Mouse (Mus musculus): ENCODE measurements around the gene Tchp. TPM values are rescaled to one million over a fixed set of nuclear protein-coding genes. Genes with fewer than 3 reads are reported as not detected.

The Tchp gene
- polyA plus RNA-seq, 1 experiment from 2014 or later, result 9.6 TPM

DNA sequence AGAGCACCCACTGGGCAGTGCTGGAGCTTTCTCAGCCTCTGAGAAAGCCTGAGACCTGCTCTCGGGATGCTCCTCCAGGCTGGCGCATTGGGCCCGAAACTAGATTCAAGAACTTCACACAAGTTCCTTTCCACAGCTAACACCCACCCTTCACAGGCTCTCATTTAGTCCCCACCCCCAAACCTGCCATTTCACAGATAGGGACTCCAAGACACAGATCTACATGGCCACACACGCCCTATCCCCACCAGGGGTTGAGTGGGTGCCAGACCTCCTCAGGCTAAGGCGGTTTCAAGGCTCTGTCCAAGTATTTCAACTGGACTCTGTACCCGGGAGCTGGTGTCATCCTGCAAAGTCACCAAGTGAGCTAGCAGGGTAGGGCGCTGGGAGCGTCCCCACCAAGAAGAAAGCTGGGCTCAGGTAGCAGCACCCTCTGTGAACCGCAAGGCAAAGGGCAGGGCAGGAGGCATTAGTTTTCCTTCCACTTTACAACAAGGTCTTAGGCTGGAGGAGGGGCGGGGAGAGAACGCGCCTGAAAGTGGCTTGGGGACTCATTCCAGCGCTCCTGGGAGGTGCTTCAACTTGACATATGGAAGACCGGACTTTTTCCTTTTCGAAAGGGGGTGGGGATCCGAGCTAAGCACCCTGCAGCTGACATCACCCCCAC lies 17.7 kb upstream of the Tchp start:
- Histone ChIP-seq H3K4me2 (ENCODE audit: low read depth, low read length) (peak overlapping the region; percentile 97), H3K4me1 (ENCODE audit: control insufficient read depth, insufficient read depth, low read length) (peaks cover 12% of the 10 kb centered on the region), H3K27ac (ENCODE audit: low read length) (no peak overlapping the region), H3K4me3 (ENCODE audit: low read length) (peak overlapping the region; percentile 84), H3K9ac (ENCODE audit: low read length) (peak overlapping the region; percentile 88), H3K27me3 (ENCODE audit: control insufficient read depth, insufficient read depth, low read length) (no peaks in the 10 kb centered on the region; the same call in 1 of the 2 replicates), H3K9me3 (replicated peaks; ENCODE audit: control insufficient read depth, low read length) (no peaks in the 10 kb centered on the region), H3K36me3 (ENCODE audit: control insufficient read depth, insufficient read depth) (no peaks in the 10 kb centered on the region)
- ATAC-seq (replicated peaks; ENCODE audit: extremely low read depth, insufficient read depth, low FRiP score), result no peak
- WGBS, result 19% methylated on average over 16 of the region's 16 CpGs

DNA sequence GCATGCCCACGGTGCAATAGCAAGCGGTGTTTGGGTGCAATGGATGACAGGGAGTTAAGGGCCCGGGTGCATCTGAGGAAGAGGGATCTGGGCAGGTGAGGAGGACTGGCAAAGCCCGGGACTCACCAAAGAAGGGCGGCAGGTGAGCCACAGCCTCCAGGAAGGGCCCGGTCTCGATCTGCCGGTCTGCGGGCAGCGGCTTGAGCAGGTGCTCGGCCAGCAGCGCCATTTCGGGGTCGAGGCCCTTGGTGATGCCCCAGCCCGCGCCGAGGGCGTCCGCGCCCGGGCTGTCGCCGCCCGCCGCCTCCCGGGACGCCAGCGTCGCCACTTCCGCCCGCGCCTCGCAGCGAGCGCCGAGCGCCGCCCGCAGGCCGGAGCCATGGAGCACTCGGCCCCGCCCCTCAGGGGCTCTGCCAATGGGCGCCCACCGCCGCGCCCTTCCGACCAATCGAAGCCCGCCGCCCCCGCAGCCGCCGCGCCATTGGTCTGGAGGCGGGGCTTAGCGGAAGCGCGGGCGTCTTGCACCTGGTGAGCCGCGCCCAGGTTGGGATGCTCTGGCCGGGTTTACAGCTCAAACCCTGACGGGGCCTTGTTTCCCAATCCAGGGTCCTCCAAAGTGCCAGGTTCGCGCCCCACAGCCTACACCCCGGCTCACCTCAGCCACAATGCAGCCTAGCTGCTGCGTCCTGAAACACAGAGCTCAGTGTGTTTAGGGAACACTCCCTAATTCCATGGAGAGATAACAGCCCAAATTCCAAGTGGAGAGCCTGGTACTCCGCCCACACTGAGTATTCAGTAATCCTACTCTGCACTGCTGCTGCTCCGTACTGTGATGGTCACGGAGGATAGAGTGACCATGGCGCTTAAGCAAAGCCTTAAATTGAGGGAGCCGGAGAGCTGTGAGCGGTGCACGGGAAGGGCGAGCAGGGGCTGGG lies 16.7 kb upstream of the Tchp start, which contains the start of gene Gltp:
Gene Gltp (minus strand): TSS at position 352 of the 935 bp plus-strand sequence.
- Histone ChIP-seq H3K4me2 (ENCODE audit: low read depth, low read length) (peak within 1 kb of the TSS; percentile 97), H3K9ac (ENCODE audit: low read length) (peak within 1 kb of the TSS; percentile 88), H3K9me3 (replicated peaks; ENCODE audit: control insufficient read depth, low read length) (no peaks in the 10 kb centered on the region), H3K27me3 (ENCODE audit: control insufficient read depth, insufficient read depth, low read length) (no peaks in the 10 kb centered on the region; the same call in 1 of the 2 replicates), H3K27ac (ENCODE audit: low read length) (peak within 1 kb of the TSS; percentile 52; the same call in 1 of the 2 replicates), H3K4me1 (ENCODE audit: control insufficient read depth, insufficient read depth, low read length) (peaks cover 12% of the 10 kb centered on the region), H3K4me3 (ENCODE audit: low read length) (peak within 1 kb of the TSS; percentile 84), H3K36me3 (ENCODE audit: control insufficient read depth, insufficient read depth) (no peaks in the 10 kb centered on the region)
- WGBS, result 4% methylated on average over 75 of the region's 75 CpGs
- peak; percentile 98 for ATAC-seq (replicated peaks; ENCODE audit: extremely low read depth, insufficient read depth, low FRiP score)

DNA sequence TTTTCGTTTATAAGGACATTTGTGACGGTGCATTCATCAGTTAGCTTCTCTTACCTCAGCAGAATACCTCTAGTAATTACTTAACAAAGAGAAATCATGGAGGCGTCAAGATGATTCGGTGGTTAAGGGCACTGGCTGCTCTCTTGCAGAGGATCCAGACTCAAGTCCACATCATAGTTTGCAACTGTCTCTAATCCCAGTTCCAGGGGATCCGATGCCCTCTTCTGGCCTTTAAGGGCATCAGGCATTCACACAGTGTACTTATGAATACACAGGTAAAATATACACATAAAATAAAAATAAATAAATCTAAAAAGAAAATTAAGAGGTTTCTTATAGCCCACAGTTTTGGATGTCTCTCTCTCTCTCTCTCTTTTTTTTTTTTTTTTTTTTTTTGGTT lies 11.8 kb upstream of the Tchp start:
- Histone ChIP-seq H3K36me3 (ENCODE audit: control insufficient read depth, insufficient read depth) (no peaks in the 10 kb centered on the region), H3K4me1 (ENCODE audit: control insufficient read depth, insufficient read depth, low read length) (peaks cover 4% of the 10 kb centered on the region), H3K4me3 (ENCODE audit: low read length) (no peak overlapping the region), H3K9me3 (replicated peaks; ENCODE audit: control insufficient read depth, low read length) (0 out of 2 replicates have a peak, but pooled peaks cover 2% of the 10 kb centered on the region), H3K27me3 (ENCODE audit: control insufficient read depth, insufficient read depth, low read length) (peaks cover 2% of the 10 kb centered on the region; the same call in 1 of the 2 replicates), H3K4me2 (ENCODE audit: low read depth, low read length) (no peak overlapping the region), H3K9ac (ENCODE audit: low read length) (no peak overlapping the region), H3K27ac (ENCODE audit: low read length) (no peak overlapping the region)
- ATAC-seq (replicated peaks; ENCODE audit: extremely low read depth, insufficient read depth, low FRiP score), result no peak
- WGBS, result 63% methylated on average over 5 of the region's 5 CpGs

DNA sequence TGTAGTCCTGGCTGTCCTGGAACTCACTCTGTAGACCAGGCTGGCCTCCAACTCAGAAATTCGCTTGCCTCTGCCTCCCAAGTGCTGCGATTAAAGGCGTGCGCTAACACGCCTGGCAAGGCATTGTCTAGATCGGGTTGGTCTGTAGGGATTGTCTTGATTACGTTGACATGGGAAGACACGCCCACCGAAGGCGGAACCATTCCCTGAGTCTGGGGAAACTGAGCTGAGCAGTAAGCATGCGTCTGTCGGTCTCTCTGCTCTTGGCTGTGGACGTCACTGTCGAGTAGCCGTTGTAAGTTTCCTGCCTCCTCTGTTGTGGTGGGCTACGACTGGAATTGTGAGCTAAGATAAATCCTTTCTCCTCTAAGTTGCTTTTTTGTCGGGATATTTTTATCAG lies 10.6 kb upstream of the Tchp start:
- H3K9me3 ChIP-seq (replicated peaks; ENCODE audit: control insufficient read depth, low read length), result 0 out of 2 replicates have a peak, but pooled peaks cover 2% of the 10 kb centered on the region
- peaks cover 2% of the 10 kb centered on the region; the same call in 1 of the 2 replicates for H3K27me3 ChIP-seq (ENCODE audit: control insufficient read depth, insufficient read depth, low read length)
- no peak for ATAC-seq (replicated peaks; ENCODE audit: extremely low read depth, insufficient read depth, low FRiP score)
- H3K4me1 ChIP-seq (ENCODE audit: control insufficient read depth, insufficient read depth, low read length), result no peaks in the 10 kb centered on the region
- 76% methylated on average over 17 of the region's 17 CpGs for WGBS
- H3K4me3 ChIP-seq (ENCODE audit: low read length), result no peak overlapping the region
- H3K9ac ChIP-seq (ENCODE audit: low read length), result no peak overlapping the region
- H3K4me2 ChIP-seq (ENCODE audit: low read depth, low read length), result no peak overlapping the region
- H3K27ac ChIP-seq (ENCODE audit: low read length), result no peak overlapping the region
- H3K36me3 ChIP-seq (ENCODE audit: control insufficient read depth, insufficient read depth), result no peaks in the 10 kb centered on the region

DNA sequence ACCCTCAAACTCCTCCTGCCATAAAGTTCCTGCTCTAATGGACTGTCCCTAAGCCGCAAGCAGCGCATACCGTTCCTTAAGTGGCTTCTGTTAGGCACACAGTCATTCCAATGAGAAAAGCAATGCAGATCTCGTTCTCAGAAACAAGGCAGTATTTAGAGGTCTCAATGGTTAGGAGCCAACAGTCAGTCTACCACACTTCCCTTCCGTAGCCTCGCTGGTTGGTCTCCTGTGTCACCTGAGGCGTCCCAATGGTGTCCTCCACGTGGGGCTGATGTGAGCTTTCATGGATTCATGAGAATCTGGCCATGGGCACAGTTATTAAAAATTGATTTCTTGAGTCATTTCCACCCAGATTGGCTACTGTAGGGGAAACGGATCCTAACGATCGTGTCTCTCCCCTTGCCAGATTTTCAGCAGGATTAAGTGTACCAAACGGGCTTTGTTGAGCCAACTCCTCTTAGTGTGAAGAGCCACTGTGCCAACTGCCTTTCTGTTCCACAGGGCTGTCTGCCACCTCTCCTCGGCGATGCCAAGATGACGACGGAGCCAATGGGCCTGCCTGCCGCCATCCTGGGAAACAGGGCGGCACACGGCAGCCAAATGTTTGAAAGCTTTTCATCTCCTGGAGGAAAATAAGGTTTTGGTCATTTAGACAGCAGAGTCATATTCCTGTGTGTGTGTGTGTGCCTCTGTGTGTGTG lies 9.4 kb upstream of the Tchp start:
- WGBS, result 84% methylated on average over 19 of the region's 19 CpGs
- H3K4me1 ChIP-seq (ENCODE audit: control insufficient read depth, insufficient read depth, low read length), result no peaks in the 10 kb centered on the region

DNA sequence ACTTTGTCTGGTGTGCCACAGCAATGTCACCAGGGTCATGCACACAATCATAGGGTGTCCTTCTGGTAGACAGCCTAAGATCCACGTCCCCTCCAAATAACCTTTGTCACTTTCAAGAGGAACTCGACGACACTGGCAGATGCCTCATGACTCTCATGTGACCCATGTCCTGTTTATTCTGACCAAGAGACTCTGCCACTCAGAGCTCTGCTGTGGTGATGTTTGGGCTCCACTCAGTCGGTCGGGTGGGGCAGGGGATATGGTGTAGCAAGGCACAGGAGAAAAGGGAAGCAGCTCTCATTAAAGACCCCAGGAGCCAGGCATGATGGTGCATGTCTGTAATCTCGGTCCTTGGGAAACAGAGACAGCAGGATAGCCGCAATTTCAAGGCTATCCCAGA lies 8.5 kb upstream of the Tchp start:
- no peak for ATAC-seq (replicated peaks; ENCODE audit: extremely low read depth, insufficient read depth, low FRiP score)
- 36% methylated on average over 7 of the region's 7 CpGs for WGBS
- no peak overlapping the region for H3K9ac ChIP-seq (ENCODE audit: low read length)

More for the DNA sequence above, 9.4 kb upstream of the Tchp start:
- H3K4me2 ChIP-seq (ENCODE audit: low read depth, low read length), result no peak overlapping the region
- no peak overlapping the region for H3K4me3 ChIP-seq (ENCODE audit: low read length)
- H3K27me3 ChIP-seq (ENCODE audit: control insufficient read depth, insufficient read depth, low read length), result peaks cover 2% of the 10 kb centered on the region; the same call in 1 of the 2 replicates
- H3K9me3 ChIP-seq (replicated peaks; ENCODE audit: control insufficient read depth, low read length), result 0 out of 2 replicates have a peak, but pooled peaks cover 2% of the 10 kb centered on the region
- H3K9ac ChIP-seq (ENCODE audit: low read length), result no peak overlapping the region
- no peak for ATAC-seq (replicated peaks; ENCODE audit: extremely low read depth, insufficient read depth, low FRiP score)
- H3K27ac ChIP-seq (ENCODE audit: low read length), result no peak overlapping the region
- H3K36me3 ChIP-seq (ENCODE audit: control insufficient read depth, insufficient read depth), result no peaks in the 10 kb centered on the region

DNA sequence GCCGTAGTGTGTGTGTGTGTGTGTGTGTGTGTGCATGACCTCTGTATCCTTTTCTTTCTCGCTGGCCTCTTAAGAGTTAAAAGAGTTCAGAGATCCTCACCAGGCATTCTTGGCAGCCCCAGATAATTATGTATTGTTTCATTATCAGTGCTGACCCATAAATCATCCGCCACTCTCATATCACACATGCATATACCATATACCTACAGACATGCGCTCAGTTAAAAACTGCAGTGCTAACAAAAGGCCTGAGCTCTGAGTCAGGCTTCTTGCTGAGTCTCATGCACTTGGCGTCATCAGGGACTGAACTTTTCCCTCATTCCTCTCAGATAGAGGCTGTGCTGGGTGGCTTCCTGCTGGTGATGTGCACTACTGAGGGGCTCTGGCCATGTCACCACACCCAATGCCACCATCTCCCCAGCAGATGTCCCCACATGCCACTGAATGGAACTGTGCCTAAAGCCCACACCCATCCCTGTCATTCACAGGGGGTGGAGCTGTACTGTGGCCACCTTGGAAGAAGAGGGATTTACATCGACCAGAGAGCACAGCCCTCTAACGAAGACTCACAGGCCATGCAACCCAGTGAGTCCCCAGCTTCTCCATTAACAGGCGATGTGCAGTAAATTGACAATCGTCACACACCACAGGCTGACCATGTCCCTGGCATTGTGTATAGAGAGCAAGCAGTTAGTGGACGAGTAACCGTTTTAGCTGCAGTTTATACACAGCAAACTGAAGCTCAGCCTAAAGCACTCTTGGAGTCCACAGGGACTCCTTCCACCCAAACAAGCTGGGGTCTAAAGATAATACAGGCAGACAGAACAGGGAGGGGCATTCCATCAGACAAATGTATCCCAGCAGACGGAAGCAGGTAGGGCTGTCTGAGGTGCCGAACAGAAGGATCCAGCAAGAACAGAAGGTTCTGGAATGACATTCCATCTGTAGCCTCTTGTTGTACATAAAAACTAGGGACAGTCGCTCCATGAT lies 4.9 kb upstream of the Tchp start:
- H3K36me3 ChIP-seq (ENCODE audit: control insufficient read depth, insufficient read depth), result no peaks in the 10 kb centered on the region
- no peak overlapping the region for H3K9ac ChIP-seq (ENCODE audit: low read length)
- no peak overlapping the region for H3K27ac ChIP-seq (ENCODE audit: low read length)
- WGBS, result 54% methylated on average over 14 of the region's 14 CpGs
- H3K9me3 ChIP-seq (replicated peaks; ENCODE audit: control insufficient read depth, low read length), result no peaks in the 10 kb centered on the region
- no peak overlapping the region for H3K4me3 ChIP-seq (ENCODE audit: low read length)
- 0 out of 2 replicates have a peak, but pooled peaks cover 2% of the 10 kb centered on the region for H3K4me1 ChIP-seq (ENCODE audit: control insufficient read depth, insufficient read depth, low read length)
- H3K27me3 ChIP-seq (ENCODE audit: control insufficient read depth, insufficient read depth, low read length), result 0 out of 2 replicates have a peak, but pooled peaks cover 2% of the 10 kb centered on the region
- H3K4me2 ChIP-seq (ENCODE audit: low read depth, low read length), result no peak overlapping the region
- no peak; the same call in 1 of the 2 replicates for ATAC-seq (replicated peaks; ENCODE audit: extremely low read depth, insufficient read depth, low FRiP score)

More for the DNA sequence above, 8.5 kb upstream of the Tchp start:
- Histone ChIP-seq H3K4me1 (ENCODE audit: control insufficient read depth, insufficient read depth, low read length) (no peaks in the 10 kb centered on the region), H3K36me3 (ENCODE audit: control insufficient read depth, insufficient read depth) (no peaks in the 10 kb centered on the region), H3K27me3 (ENCODE audit: control insufficient read depth, insufficient read depth, low read length) (peaks cover 2% of the 10 kb centered on the region; the same call in 1 of the 2 replicates), H3K4me3 (ENCODE audit: low read length) (no peak overlapping the region), H3K4me2 (ENCODE audit: low read depth, low read length) (no peak overlapping the region), H3K9me3 (replicated peaks; ENCODE audit: control insufficient read depth, low read length) (0 out of 2 replicates have a peak, but pooled peaks cover 2% of the 10 kb centered on the region), H3K27ac (ENCODE audit: low read length) (no peak overlapping the region)

DNA sequence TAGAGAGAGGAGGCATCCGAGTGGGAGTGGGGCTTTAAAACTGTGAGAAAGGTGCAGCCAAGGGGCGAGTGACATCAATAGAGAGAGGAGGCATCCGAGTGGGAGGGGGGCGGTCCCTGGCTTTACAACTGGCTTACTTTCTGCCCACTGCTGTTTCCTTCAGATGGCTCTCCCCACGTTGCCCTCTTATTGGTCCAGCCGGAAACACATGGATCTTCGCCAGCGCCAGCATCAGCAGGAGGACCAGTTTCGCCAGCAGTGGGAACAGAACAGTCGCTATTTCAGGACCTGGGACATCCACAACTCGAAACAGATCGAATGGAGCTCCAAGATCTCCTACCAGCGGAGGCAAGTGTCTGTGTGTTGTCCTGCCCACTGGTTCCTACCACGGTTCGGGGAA lies 931 bp downstream of the Tchp start:
- Histone ChIP-seq H3K4me1 (ENCODE audit: control insufficient read depth, insufficient read depth, low read length) (peaks cover 10% of the 10 kb centered on the region), H3K36me3 (ENCODE audit: control insufficient read depth, insufficient read depth) (peaks cover 12% of the 10 kb centered on the region), H3K27ac (ENCODE audit: low read length) (no peak overlapping the region), H3K4me2 (ENCODE audit: low read depth, low read length) (peak overlapping the region; percentile 80), H3K4me3 (ENCODE audit: low read length) (peak overlapping the region; percentile 65), H3K27me3 (ENCODE audit: control insufficient read depth, insufficient read depth, low read length) (no peaks in the 10 kb centered on the region), H3K9me3 (replicated peaks; ENCODE audit: control insufficient read depth, low read length) (no peaks in the 10 kb centered on the region), H3K9ac (ENCODE audit: low read length) (peak overlapping the region; percentile 74)
- 54% methylated on average over 15 of the region's 15 CpGs for WGBS
- no peak for ATAC-seq (replicated peaks; ENCODE audit: extremely low read depth, insufficient read depth, low FRiP score)
